Mouse (Mus musculus): ENCODE measurements around the gene Mlh1.

- TF ChIP-seq CTCF (IDR thresholded peaks at IDR 0.05) (no peak), EP300 (IDR thresholded peaks at IDR 0.05) (no peak)
Observed at GRCm38 (mm10) chr9:111193211-111193610, 78.4 kb downstream of the Mlh1 start.
